Mouse (Mus musculus): Measurements from ENCODE around the gene Stx16.

Stx16 gene

GRCm38 (mm10) chr2:174127376-174127713 is 51.2 kb downstream of the Stx16 start:
- DNase-seq, result no peak

DNA sequence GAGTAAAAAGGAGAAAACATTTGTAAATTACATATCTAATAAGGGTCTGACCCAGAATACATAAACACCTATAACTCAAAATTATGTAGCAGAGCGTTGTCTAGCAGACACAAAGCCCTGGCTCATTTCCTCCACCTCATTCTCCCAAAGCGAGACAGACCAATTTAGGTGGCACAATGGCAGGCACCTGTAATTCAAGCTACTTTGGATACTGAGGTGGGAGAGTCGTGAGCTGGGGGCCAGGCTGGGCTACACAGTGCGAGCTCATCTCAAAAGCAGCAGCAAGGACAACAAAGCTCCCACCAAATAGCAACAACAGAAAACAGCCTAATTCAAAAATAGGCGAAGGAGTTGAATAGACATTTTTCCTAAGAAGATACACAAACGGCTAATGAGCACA is 52.8 kb downstream of the Stx16 start:
- no peak for DNase-seq

DNA sequence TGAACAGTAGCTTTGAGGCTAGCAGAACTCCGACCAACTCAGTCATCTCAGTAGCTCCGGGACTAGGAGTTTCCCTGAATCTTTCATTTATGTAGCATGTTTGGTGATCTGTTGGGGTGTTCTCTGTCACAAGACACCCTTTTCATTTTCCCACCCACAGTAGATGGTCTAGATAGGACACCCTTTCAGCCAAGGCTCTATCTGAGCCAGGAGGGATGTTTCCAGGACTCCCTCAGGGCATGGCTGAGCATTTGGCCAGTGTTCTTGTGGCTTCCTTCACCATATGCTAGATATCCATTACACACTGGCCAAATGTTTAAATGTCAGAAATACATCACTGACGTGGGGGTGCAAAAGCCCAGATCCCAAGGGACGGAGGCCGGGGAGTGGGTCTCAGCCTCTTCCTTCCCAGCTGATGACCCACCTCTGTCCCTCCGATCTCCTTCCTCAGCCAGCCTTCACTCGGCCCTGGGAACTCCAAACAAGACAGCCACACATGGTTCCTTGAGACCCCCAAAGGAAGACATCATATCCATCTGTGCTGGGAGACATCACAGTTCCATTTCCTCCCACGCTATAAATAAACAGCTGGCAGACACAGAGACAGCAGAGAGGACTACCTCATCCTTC is 54.5 kb downstream of the Stx16 start:
- no peak for DNase-seq

DNA sequence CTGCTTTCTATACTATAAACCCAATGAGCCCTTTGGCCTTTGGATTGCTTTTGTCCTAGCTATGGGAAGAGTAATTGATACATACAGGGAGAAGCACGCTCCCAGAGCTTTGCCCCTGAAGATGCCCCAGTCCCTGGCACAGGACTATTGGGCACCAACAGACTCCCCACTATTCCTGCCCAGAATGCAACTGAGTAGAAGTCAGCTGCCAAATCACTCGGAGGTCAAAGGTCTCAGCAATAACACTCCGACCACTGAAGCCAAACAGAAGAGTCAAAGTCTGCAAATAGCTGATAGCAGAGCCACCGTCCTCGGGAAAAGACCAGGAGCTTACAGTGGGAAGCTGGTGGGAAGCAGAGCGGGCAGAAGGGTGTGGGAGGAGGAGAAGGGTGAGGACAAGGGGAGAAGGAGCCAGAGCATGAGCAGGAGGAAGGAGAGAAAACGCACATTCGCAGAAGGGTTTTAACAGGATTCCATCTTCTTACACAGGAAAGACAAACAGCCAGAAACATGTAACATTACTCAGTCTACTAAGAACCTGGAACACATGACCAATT is 56.4 kb downstream of the Stx16 start:
- no peak for DNase-seq

Data from right cerebral cortex, adult 18-20 months (tissue).